Mouse (Mus musculus): ENCODE data around the gene Tmem87b. TPM values are rescaled to one million over a fixed set of nuclear protein-coding genes. Genes with fewer than 3 reads are reported as not detected.
A peak's percentile ranks its signal among the peaks of the same experiment; 100 is the strongest.

The Tmem87b gene
- polyA plus RNA-seq, 1 experiment from 2014 or later, result 17.5 TPM

- DNase-seq (no peak), ATAC-seq (no peak)
- Histone ChIP-seq H3K4me2 (ENCODE audit: low read depth, low read length) (no peak overlapping the region), H3K9ac (replicated peaks) (no peak overlapping the region), H3K4me3 (ENCODE audit: low read depth, low read length) (no peak overlapping the region), H3K27ac (ENCODE audit: low read depth) (no peak overlapping the region), H3K36me3 (replicated peaks; ENCODE audit: insufficient read depth, low read length) (no peaks in the 10 kb centered on the region), H3K4me1 (ENCODE audit: insufficient read depth) (peaks cover 13% of the 10 kb centered on the region; the same call in 1 of the 2 replicates), H3K27me3 (ENCODE audit: insufficient read depth, low read length) (no peaks in the 10 kb centered on the region), H3K9me3 (ENCODE audit: low read length) (no peaks in the 10 kb centered on the region)
- 75% methylated on average over 1 of the region's 1 CpGs for WGBS (ENCODE audit: insufficient replicate concordance)
- TF ChIP-seq CTCF (IDR thresholded peaks at IDR 0.05; ENCODE audit: low read depth), result no peak
- no peak for TF ChIP-seq EP300 (IDR thresholded peaks at IDR 0.05; ENCODE audit: low read depth)
Observed at GRCm38 (mm10) chr2:128816311-128816710, 1.6 kb upstream of the Tmem87b start.

- H3K4me3 ChIP-seq (ENCODE audit: low read depth, low read length), result peak overlapping the region; percentile 61
- peaks cover 13% of the 10 kb centered on the region; the same call in 1 of the 2 replicates for H3K4me1 ChIP-seq (ENCODE audit: insufficient read depth)
- DNase-seq, result no peak
- H3K27ac ChIP-seq (ENCODE audit: low read depth), result peak overlapping the region; percentile 84
- H3K27me3 ChIP-seq (ENCODE audit: insufficient read depth, low read length), result no peaks in the 10 kb centered on the region
- H3K9me3 ChIP-seq (ENCODE audit: low read length), result no peaks in the 10 kb centered on the region
- peak overlapping the region; percentile 64; the same call in 1 of the 2 replicates for H3K9ac ChIP-seq (replicated peaks)
- TF ChIP-seq EP300 (IDR thresholded peaks at IDR 0.05; ENCODE audit: low read depth), result no peak
- TF ChIP-seq CTCF (IDR thresholded peaks at IDR 0.05; ENCODE audit: low read depth), result no peak
- H3K36me3 ChIP-seq (replicated peaks; ENCODE audit: insufficient read depth, low read length), result no peaks in the 10 kb centered on the region
- peak overlapping the region; percentile 83 for H3K4me2 ChIP-seq (ENCODE audit: low read depth, low read length)
- ATAC-seq, result no peak
- WGBS (ENCODE audit: insufficient replicate concordance), result 43% methylated on average over 6 of the region's 6 CpGs
Observed at GRCm38 (mm10) chr2:128816916-128817315, 1.0 kb upstream of the Tmem87b start.

- ATAC-seq, result peak; percentile 24
- WGBS (ENCODE audit: insufficient replicate concordance), result 0% methylated on average over 7 of the region's 7 CpGs
- TF ChIP-seq CTCF (IDR thresholded peaks at IDR 0.05; ENCODE audit: low read depth), result peak; percentile 80
- peak; percentile 48 for TF ChIP-seq EP300 (IDR thresholded peaks at IDR 0.05; ENCODE audit: low read depth)
- no peak for DNase-seq
- peak overlapping the region; percentile 84 for H3K27ac ChIP-seq (ENCODE audit: low read depth)
- H3K9me3 ChIP-seq (ENCODE audit: low read length), result no peaks in the 10 kb centered on the region
- peaks cover 13% of the 10 kb centered on the region; the same call in 1 of the 2 replicates for H3K4me1 ChIP-seq (ENCODE audit: insufficient read depth)
- no peaks in the 10 kb centered on the region for H3K36me3 ChIP-seq (replicated peaks; ENCODE audit: insufficient read depth, low read length)
- H3K4me3 ChIP-seq (ENCODE audit: low read depth, low read length), result peak overlapping the region; percentile 61
- no peaks in the 10 kb centered on the region for H3K27me3 ChIP-seq (ENCODE audit: insufficient read depth, low read length)
- peak overlapping the region; percentile 83 for H3K4me2 ChIP-seq (ENCODE audit: low read depth, low read length)
- peak overlapping the region; percentile 64 for H3K9ac ChIP-seq (replicated peaks)
Observed at GRCm38 (mm10) chr2:128817387-128817785, 532 bp upstream of the Tmem87b start.

GRCm38 (mm10) chr2:128818956-128819643, 1.2 kb downstream of the Tmem87b start:
- ATAC-seq (no peak), DNase-seq (peak; percentile 23)
- 12% methylated on average over 14 of the region's 14 CpGs for whole genome bisulfite sequencing (ENCODE audit: insufficient replicate concordance)

GRCm38 (mm10) chr2:128820631-128821030, 2.7 kb downstream of the Tmem87b start:
- no peak overlapping the region for H3K4me2 ChIP-seq (ENCODE audit: low read depth, low read length)
- WGBS (ENCODE audit: insufficient replicate concordance), result 79% methylated on average over 2 of the region's 2 CpGs
- H3K36me3 ChIP-seq (replicated peaks; ENCODE audit: insufficient read depth, low read length), result no peaks in the 10 kb centered on the region; the same call in 1 of the 2 replicates

More at GRCm38 (mm10) chr2:128818956-128819643, 1.2 kb downstream of the Tmem87b start:
- peaks cover 13% of the 10 kb centered on the region; the same call in 1 of the 2 replicates for H3K4me1 ChIP-seq (ENCODE audit: insufficient read depth)
- H3K4me3 ChIP-seq (ENCODE audit: low read depth, low read length), result peak overlapping the region; percentile 61
- H3K4me2 ChIP-seq (ENCODE audit: low read depth, low read length), result peak overlapping the region; percentile 85
- peak overlapping the region; percentile 82 for H3K9ac ChIP-seq (replicated peaks)
- H3K27ac ChIP-seq (ENCODE audit: low read depth), result peak overlapping the region; percentile 84
- H3K9me3 ChIP-seq (ENCODE audit: low read length), result no peaks in the 10 kb centered on the region
- no peaks in the 10 kb centered on the region for H3K36me3 ChIP-seq (replicated peaks; ENCODE audit: insufficient read depth, low read length)
- TF ChIP-seq EP300 (IDR thresholded peaks at IDR 0.05; ENCODE audit: low read depth) (no peak; the same call in 1 of the 2 replicates), CTCF (IDR thresholded peaks at IDR 0.05; ENCODE audit: low read depth) (no peak)
- no peaks in the 10 kb centered on the region for H3K27me3 ChIP-seq (ENCODE audit: insufficient read depth, low read length)

GRCm38 (mm10) chr2:128823893-128824292, 6.0 kb downstream of the Tmem87b start:
- ATAC-seq (no peak), DNase-seq (no peak)
- no peak for TF ChIP-seq CTCF (IDR thresholded peaks at IDR 0.05; ENCODE audit: low read depth)
- no peak for TF ChIP-seq EP300 (IDR thresholded peaks at IDR 0.05; ENCODE audit: low read depth)
- no peak overlapping the region for H3K4me2 ChIP-seq (ENCODE audit: low read depth, low read length)
- peaks cover 11% of the 10 kb centered on the region; the same call in 1 of the 2 replicates for H3K4me1 ChIP-seq (ENCODE audit: insufficient read depth)
- no peak overlapping the region for H3K9ac ChIP-seq (replicated peaks)
- H3K4me3 ChIP-seq (ENCODE audit: low read depth, low read length), result no peak overlapping the region
- no peaks in the 10 kb centered on the region for H3K9me3 ChIP-seq (ENCODE audit: low read length)
- no peak overlapping the region for H3K27ac ChIP-seq (ENCODE audit: low read depth)
- H3K27me3 ChIP-seq (ENCODE audit: insufficient read depth, low read length), result no peaks in the 10 kb centered on the region
- H3K36me3 ChIP-seq (replicated peaks; ENCODE audit: insufficient read depth, low read length), result peaks cover 13% of the 10 kb centered on the region; the same call in 1 of the 2 replicates
- 83% methylated on average over 5 of the region's 5 CpGs for WGBS (ENCODE audit: insufficient replicate concordance)

More at GRCm38 (mm10) chr2:128820631-128821030, 2.7 kb downstream of the Tmem87b start:
- DNase-seq, result no peak
- Histone ChIP-seq H3K27ac (ENCODE audit: low read depth) (no peak overlapping the region), H3K9me3 (ENCODE audit: low read length) (no peaks in the 10 kb centered on the region), H3K27me3 (ENCODE audit: insufficient read depth, low read length) (no peaks in the 10 kb centered on the region), H3K9ac (replicated peaks) (no peak overlapping the region), H3K4me1 (ENCODE audit: insufficient read depth) (peaks cover 13% of the 10 kb centered on the region; the same call in 1 of the 2 replicates), H3K4me3 (ENCODE audit: low read depth, low read length) (no peak overlapping the region)
- ATAC-seq, result no peak
- TF ChIP-seq CTCF (IDR thresholded peaks at IDR 0.05; ENCODE audit: low read depth) (no peak), EP300 (IDR thresholded peaks at IDR 0.05; ENCODE audit: low read depth) (no peak)
